Mouse (Mus musculus) liver, embryonic 14.5 days (tissue): Measurements from ENCODE around the gene Dusp22.

ENCODE experiments used
- CTCF ChIP-seq: IDR thresholded peaks from 2 replicates; pipeline ENCODE4 v1.5.1; 2016; ENCODE audit warnings: antibody characterized with exemption, low read depth, control low read depth
- EP300 ChIP-seq: IDR thresholded peaks from 2 replicates; pipeline ENCODE4 v1.6.1; 2016; ENCODE audit warnings: antibody characterized with exemption, low read depth

DNA sequence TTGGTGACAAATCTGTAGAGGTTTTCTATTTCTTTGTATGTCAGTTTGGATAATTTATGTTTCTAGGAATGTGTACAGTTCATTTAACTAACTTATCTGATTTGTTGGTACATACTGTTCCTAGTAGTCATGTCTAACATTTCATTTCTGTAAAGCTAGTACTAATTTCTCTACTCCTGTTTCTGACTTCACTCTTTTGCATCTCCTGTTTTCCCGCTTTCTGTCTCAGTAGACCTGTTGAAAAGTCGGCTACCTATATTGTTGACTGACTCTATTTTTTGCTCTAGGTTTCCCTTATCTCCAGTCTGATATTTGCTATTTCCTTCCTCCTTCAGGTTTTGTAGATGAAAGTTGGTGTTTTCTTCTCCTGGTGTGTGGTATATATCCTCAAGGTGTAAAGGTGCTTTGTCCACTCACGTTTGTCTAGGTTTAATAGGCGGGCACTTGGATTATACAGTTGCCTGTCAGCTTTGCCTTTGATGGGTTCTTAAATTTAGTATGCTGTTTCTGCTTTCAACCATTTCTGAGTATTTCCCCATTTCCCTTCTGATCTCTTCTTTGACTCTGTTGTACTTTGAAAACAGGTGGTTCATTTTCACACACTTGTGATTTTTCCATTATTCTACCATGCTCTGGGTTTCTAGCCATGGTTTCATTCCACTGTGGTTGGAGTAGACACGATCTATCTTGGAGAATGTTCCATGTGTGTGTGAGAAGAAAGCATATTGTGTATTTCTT lies 21.3 kb upstream of the Dusp22 start:
- TF ChIP-seq CTCF (no peak), EP300 (no peak)
